Comparison of ENCODE assay signal across 8 mouse cellular contexts in the genomic region with DNA sequence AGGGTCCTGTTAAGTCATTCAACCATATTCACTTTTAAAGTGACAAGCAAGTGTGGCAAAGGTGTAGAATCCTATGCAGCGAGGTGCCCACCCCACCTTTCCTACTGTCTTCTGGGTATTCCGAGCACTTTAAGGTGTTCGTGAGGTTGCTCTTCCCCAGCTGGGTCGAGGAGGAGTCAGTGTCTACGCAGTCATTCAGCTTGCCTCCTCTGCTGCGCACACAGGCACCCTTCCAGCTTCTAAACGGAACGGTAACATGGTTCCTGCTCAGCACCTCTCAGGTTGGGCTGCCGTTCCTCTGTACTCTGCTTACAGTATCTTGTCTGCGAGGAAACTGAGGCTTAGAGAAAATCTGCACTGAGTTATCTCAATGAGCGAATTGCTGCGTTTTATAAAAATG. TPM values are rescaled to one million over a fixed set of nuclear protein-coding genes. Genes with fewer than 3 reads are reported as not detected.
DNase-seq lines count a peak whose midpoint lies in the region; ATAC-seq lines count a peak whose summit lies in the region.

No protein-coding gene starts in this region.

- H3K36me3 ChIP-seq in forebrain, embryonic 15.5 days = no peaks in the 10 kb centered on the region
- no peaks in the 10 kb centered on the region for H3K36me3 ChIP-seq in liver, embryonic 13.5 days

- no peaks in the 10 kb centered on the region for H3K9me3 ChIP-seq in forebrain, embryonic 15.5 days
- H3K9me3 ChIP-seq in liver, embryonic 13.5 days (replicated peaks) = no peaks in the 10 kb centered on the region

- no peak overlapping the region for H3K4me3 ChIP-seq in forebrain, embryonic 15.5 days
- no peak overlapping the region for H3K4me3 ChIP-seq in liver, embryonic 13.5 days (replicated peaks)

- ATAC-seq in forebrain, embryonic 15.5 days (replicated peaks) = no peak
- ATAC-seq in liver, embryonic 13.5 days (ENCODE audit: low read depth) = no peak

- H3K9ac ChIP-seq in forebrain, embryonic 15.5 days (replicated peaks) = no peak overlapping the region
- H3K9ac ChIP-seq in liver, embryonic 13.5 days = no peak overlapping the region

- peak; percentile 47 to 50 for DNase-seq in kidney, adult 8-10 months
- no peak for DNase-seq in kidney, postnatal 10 days
- DNase-seq in cerebellum, adult 8-10 months = peak; percentile 52
- DNase-seq in liver, embryonic 13.5 days = no peak
- no peak for DNase-seq in ovary, postnatal 14 days (ENCODE audit: low spot score)
- DNase-seq in spleen, postnatal 14 days (ENCODE audit: low spot score in 2 of 2) = no peak
- no peak for DNase-seq in urinary bladder, postnatal 14 days (ENCODE audit: low spot score)

- 30% methylated on average over 12 of the region's 12 CpGs for WGBS in forebrain, embryonic 15.5 days
- WGBS in liver, embryonic 13.5 days (ENCODE audit: insufficient replicate concordance) = 31% methylated on average over 12 of the region's 12 CpGs

- H3K27me3 ChIP-seq in forebrain, embryonic 15.5 days = no peaks in the 10 kb centered on the region
- H3K27me3 ChIP-seq in liver, embryonic 13.5 days = 0 out of 2 replicates have a peak, but pooled peaks cover 6% of the 10 kb centered on the region

- no peak overlapping the region for H3K27ac ChIP-seq in forebrain, embryonic 15.5 days (replicated peaks)
- no peak overlapping the region for H3K27ac ChIP-seq in liver, embryonic 13.5 days

- peak overlapping the region; percentile 22; the same call in 1 of the 2 replicates for H3K4me2 ChIP-seq in forebrain, embryonic 15.5 days (replicated peaks)
- peak overlapping the region; percentile 41 for H3K4me2 ChIP-seq in liver, embryonic 13.5 days

- peaks cover 44% of the 10 kb centered on the region for H3K4me1 ChIP-seq in forebrain, embryonic 15.5 days
- peaks cover 34% of the 10 kb centered on the region for H3K4me1 ChIP-seq in liver, embryonic 13.5 days (replicated peaks)

RNA-seq across cellular contexts. Expression of a gene that starts 40.4 kb away (rescaled TPM):
- 37.8 TPM in 2 replicates for polyA plus RNA-seq in forebrain, embryonic 15.5 days (2015; fragmentation: Nextera tagmentation; extraction: Ambion mirVana)
- polyA plus RNA-seq in liver, embryonic 13.5 days (2015; fragmentation: Nextera tagmentation; extraction: Ambion mirVana) = 4.8 and 6.2 TPM in 2 replicates

Comparison
In these comparisons a context has a peak if more than half of its experiments do, and no peak if none do; other contexts are left out.
1. DNase-seq: peak in kidney, adult 8-10 months (2 of 2) and cerebellum, adult 8-10 months (single experiment); none in kidney, postnatal 10 days (single experiment), liver, embryonic 13.5 days (single experiment), ovary, postnatal 14 days (single experiment), spleen, postnatal 14 days (0 of 2) and urinary bladder, postnatal 14 days (single experiment).